Mouse (Mus musculus): Measurements from ENCODE around the gene Vti1a. TPM values are rescaled to one million over a fixed set of nuclear protein-coding genes. Genes with fewer than 3 reads are reported as not detected.

The Vti1a gene
- polyA plus RNA-seq, 1 experiment from 2014 or later = 27.4 TPM

DNA sequence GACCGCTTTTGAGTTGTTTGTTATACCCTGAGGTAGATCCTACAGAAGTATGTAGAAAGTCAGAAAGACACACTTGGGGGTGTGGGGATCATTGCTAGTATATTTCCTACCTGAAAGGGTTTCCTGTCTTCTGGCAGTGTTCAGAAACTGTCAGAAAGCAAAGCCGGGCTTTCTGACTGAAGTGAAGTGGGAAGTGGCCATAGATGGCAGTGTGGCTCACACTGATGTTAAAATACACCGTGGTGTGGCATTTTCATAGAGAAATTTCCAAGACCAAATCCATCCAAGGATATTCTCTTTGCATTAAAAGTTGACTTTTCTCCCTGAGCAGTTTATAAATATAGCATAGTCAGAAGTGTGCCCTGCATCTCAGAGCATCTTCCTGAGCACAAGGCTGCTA is 25.3 kb downstream of the Vti1a start:
- Histone ChIP-seq H3K27me3 (replicated peaks; ENCODE audit: control insufficient read depth, insufficient read depth, low read length) (no peaks in the 10 kb centered on the region), H3K27ac (ENCODE audit: low read length) (no peak overlapping the region), H3K36me3 (ENCODE audit: control insufficient read depth, insufficient read depth, low read length) (no peaks in the 10 kb centered on the region), H3K4me1 (ENCODE audit: control insufficient read depth, insufficient read depth, low read length) (no peaks in the 10 kb centered on the region), H3K4me2 (ENCODE audit: low read depth, low read length) (no peak overlapping the region), H3K4me3 (ENCODE audit: low read length) (no peak overlapping the region), H3K9ac (ENCODE audit: low read depth, low read length) (no peak overlapping the region), H3K9me3 (ENCODE audit: control insufficient read depth, low read length) (no peaks in the 10 kb centered on the region)
- ATAC-seq = no peak
- WGBS = 68% methylated on average over 3 of the region's 3 CpGs

- 87% methylated on average over 7 of the region's 7 CpGs for WGBS
- no peak overlapping the region for H3K4me2 ChIP-seq (ENCODE audit: low read depth, low read length)
- H3K9ac ChIP-seq (ENCODE audit: low read depth, low read length) = no peak overlapping the region
- no peak overlapping the region for H3K4me3 ChIP-seq (ENCODE audit: low read length)
- H3K27me3 ChIP-seq (replicated peaks; ENCODE audit: control insufficient read depth, insufficient read depth, low read length) = no peaks in the 10 kb centered on the region
- no peaks in the 10 kb centered on the region for H3K4me1 ChIP-seq (ENCODE audit: control insufficient read depth, insufficient read depth, low read length)
- no peaks in the 10 kb centered on the region for H3K9me3 ChIP-seq (ENCODE audit: control insufficient read depth, low read length)
- no peak for ATAC-seq
- no peak overlapping the region for H3K27ac ChIP-seq (ENCODE audit: low read length)
- H3K36me3 ChIP-seq (ENCODE audit: control insufficient read depth, insufficient read depth, low read length) = no peaks in the 10 kb centered on the region
Observed at GRCm38 (mm10) chr19:55342423-55342822, 26.3 kb downstream of the Vti1a start.

DNA sequence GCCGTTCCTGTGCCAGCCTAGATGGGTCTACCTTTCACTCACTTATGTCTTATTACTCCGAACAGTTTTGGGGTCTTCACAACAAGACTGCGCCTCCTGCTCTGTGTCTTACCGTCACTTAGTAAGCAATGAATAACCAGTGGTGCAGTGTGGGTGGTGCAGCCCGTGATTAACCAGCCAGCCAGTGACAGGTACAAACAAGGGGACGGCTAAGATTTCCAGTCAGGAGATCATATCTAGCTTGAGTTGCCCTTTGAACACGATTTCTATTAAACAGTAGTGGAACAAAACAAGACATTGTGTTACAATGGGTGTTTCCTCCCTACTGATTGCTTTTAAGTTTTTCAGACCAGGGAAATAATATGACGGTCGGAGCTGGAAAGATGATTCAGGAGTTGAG is 27.2 kb downstream of the Vti1a start:
- WGBS = 71% methylated on average over 9 of the region's 9 CpGs
- H3K27ac ChIP-seq (ENCODE audit: low read length) = no peak overlapping the region
- no peak overlapping the region for H3K4me2 ChIP-seq (ENCODE audit: low read depth, low read length)
- H3K9me3 ChIP-seq (ENCODE audit: control insufficient read depth, low read length) = no peaks in the 10 kb centered on the region
- H3K36me3 ChIP-seq (ENCODE audit: control insufficient read depth, insufficient read depth, low read length) = no peaks in the 10 kb centered on the region
- H3K4me3 ChIP-seq (ENCODE audit: low read length) = no peak overlapping the region
- H3K9ac ChIP-seq (ENCODE audit: low read depth, low read length) = no peak overlapping the region
- H3K4me1 ChIP-seq (ENCODE audit: control insufficient read depth, insufficient read depth, low read length) = no peaks in the 10 kb centered on the region
- H3K27me3 ChIP-seq (replicated peaks; ENCODE audit: control insufficient read depth, insufficient read depth, low read length) = no peaks in the 10 kb centered on the region
- peak; percentile 72 for ATAC-seq

- Histone ChIP-seq H3K9me3 (ENCODE audit: control insufficient read depth, low read length) (no peaks in the 10 kb centered on the region), H3K4me2 (ENCODE audit: low read depth, low read length) (no peak overlapping the region), H3K9ac (ENCODE audit: low read depth, low read length) (no peak overlapping the region), H3K4me3 (ENCODE audit: low read length) (no peak overlapping the region), H3K27ac (ENCODE audit: low read length) (no peak overlapping the region), H3K36me3 (ENCODE audit: control insufficient read depth, insufficient read depth, low read length) (no peaks in the 10 kb centered on the region), H3K27me3 (replicated peaks; ENCODE audit: control insufficient read depth, insufficient read depth, low read length) (no peaks in the 10 kb centered on the region), H3K4me1 (ENCODE audit: control insufficient read depth, insufficient read depth, low read length) (peaks cover 2% of the 10 kb centered on the region; the same call in 1 of the 2 replicates)
- 91% methylated on average over 3 of the region's 3 CpGs for WGBS
- no peak for ATAC-seq
Observed at GRCm38 (mm10) chr19:55348187-55348586, 32.1 kb downstream of the Vti1a start.

DNA sequence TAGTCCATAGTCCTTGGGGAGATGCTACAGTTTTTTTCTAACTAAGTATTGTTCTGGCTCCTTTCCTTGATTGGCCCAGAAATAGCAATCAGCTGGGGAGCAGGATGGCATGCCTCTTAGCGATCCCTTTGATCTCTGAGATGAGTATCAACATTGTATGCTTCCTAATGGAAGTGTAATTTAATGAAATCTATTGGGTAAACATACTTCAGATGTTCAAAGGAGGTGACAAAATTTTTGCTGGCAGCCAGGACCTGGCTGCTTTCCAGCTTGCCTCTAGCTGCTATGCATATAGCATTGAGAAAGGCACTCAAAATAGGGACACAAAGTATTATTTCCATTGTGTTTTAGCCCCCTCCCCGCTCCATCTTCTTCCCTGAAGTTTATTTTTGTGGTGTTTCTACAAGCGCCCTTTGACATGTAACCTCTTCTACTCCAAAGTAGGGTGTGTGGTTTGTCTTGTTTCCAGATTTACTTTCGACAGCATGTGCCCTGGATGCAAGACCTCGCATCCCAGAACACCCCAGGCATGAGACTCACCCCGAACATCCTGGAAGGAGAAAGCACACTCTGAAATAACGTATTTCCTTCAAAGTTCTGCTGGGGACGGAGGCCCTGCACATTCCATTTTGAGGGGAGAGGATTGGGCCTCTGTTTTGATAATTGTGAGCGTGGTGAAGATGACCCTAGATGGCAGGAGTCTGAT is 34.7 kb downstream of the Vti1a start:
- no peak overlapping the region for H3K27ac ChIP-seq (ENCODE audit: low read length)
- H3K9ac ChIP-seq (ENCODE audit: low read depth, low read length) = no peak overlapping the region
- ATAC-seq = no peak
- no peaks in the 10 kb centered on the region for H3K9me3 ChIP-seq (ENCODE audit: control insufficient read depth, low read length)
- no peaks in the 10 kb centered on the region for H3K27me3 ChIP-seq (replicated peaks; ENCODE audit: control insufficient read depth, insufficient read depth, low read length)
- 74% methylated on average over 9 of the region's 9 CpGs for WGBS
- H3K4me2 ChIP-seq (ENCODE audit: low read depth, low read length) = no peak overlapping the region
- H3K36me3 ChIP-seq (ENCODE audit: control insufficient read depth, insufficient read depth, low read length) = no peaks in the 10 kb centered on the region
- H3K4me3 ChIP-seq (ENCODE audit: low read length) = no peak overlapping the region
- H3K4me1 ChIP-seq (ENCODE audit: control insufficient read depth, insufficient read depth, low read length) = peaks cover 2% of the 10 kb centered on the region; the same call in 1 of the 2 replicates

DNA sequence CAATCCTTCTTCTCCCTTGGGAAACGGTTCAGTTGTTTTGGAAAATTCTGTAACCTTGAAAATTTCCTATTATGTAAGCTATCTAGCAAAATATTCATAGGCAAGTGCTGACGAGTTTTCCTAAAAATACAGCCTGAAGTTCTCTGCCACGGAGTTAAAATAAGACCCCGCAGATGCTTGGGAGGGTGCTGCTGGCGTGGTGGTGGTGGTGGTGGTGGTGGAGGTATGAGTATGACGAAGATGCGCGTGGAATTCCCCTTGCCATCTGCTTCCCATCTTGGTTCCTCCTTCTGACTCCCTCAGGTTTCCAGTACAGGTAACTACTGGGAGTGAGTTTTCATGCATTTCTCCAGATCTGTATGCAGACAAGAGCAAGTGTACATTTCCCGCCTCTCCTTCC is 46.5 kb downstream of the Vti1a start:
- Histone ChIP-seq H3K27ac (ENCODE audit: low read length) (no peak overlapping the region), H3K36me3 (ENCODE audit: control insufficient read depth, insufficient read depth, low read length) (no peaks in the 10 kb centered on the region), H3K9me3 (ENCODE audit: control insufficient read depth, low read length) (no peaks in the 10 kb centered on the region), H3K9ac (ENCODE audit: low read depth, low read length) (no peak overlapping the region), H3K4me2 (ENCODE audit: low read depth, low read length) (no peak overlapping the region), H3K4me3 (ENCODE audit: low read length) (no peak overlapping the region), H3K4me1 (ENCODE audit: control insufficient read depth, insufficient read depth, low read length) (peaks cover 4% of the 10 kb centered on the region), H3K27me3 (replicated peaks; ENCODE audit: control insufficient read depth, insufficient read depth, low read length) (no peaks in the 10 kb centered on the region)
- ATAC-seq = no peak
- 95% methylated on average over 9 of the region's 9 CpGs for WGBS

DNA sequence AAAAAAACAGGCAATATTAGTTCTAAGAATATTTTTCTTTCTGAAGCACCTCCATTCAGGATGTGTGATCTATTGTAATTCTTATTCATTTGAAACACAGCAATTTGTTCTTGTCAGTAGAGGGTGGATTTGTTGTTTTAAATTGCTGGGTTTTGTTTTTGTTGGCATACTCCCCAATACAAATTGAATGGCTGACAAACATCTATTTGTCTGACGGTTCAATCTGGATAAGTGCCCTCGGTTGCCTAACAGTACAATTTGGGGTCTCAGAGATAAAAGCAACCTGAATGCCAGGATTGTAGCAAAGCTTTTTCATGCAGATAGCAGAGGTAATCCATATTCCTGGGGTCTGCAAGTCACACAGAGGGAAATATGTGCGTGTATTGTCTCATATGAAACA is 53.6 kb downstream of the Vti1a start:
- no peaks in the 10 kb centered on the region for H3K9me3 ChIP-seq (ENCODE audit: control insufficient read depth, low read length)
- no peaks in the 10 kb centered on the region for H3K36me3 ChIP-seq (ENCODE audit: control insufficient read depth, insufficient read depth, low read length)
- H3K27me3 ChIP-seq (replicated peaks; ENCODE audit: control insufficient read depth, insufficient read depth, low read length) = no peaks in the 10 kb centered on the region
- no peak overlapping the region for H3K9ac ChIP-seq (ENCODE audit: low read depth, low read length)
- H3K4me2 ChIP-seq (ENCODE audit: low read depth, low read length) = no peak overlapping the region
- ATAC-seq = no peak
- H3K4me3 ChIP-seq (ENCODE audit: low read length) = no peak overlapping the region
- H3K4me1 ChIP-seq (ENCODE audit: control insufficient read depth, insufficient read depth, low read length) = no peaks in the 10 kb centered on the region
- 56% methylated on average over 3 of the region's 3 CpGs for WGBS
- H3K27ac ChIP-seq (ENCODE audit: low read length) = no peak overlapping the region

DNA sequence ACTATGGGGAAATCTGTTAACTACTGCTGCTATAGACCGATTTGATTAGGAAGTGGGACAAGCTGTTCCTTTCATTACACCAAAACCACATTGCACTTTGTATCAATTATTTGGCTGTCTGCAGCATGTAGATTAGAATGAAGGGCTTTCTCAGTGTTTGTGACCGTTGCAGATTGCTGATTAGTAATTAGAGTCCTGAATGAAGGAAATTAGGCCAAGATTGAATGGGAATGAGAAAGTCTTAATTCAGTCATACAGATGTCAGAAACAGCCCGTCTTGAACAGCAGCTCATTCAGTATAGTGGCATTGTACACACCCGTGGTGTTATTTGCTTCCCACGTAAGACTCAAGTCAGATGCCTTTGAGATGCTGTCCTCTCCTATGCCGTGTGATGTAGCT is 60.2 kb downstream of the Vti1a start:
- no peaks in the 10 kb centered on the region for H3K36me3 ChIP-seq (ENCODE audit: control insufficient read depth, insufficient read depth, low read length)
- WGBS = 83% methylated on average over 6 of the region's 6 CpGs
- H3K27ac ChIP-seq (ENCODE audit: low read length) = no peak overlapping the region
- H3K4me2 ChIP-seq (ENCODE audit: low read depth, low read length) = no peak overlapping the region
- no peaks in the 10 kb centered on the region for H3K27me3 ChIP-seq (replicated peaks; ENCODE audit: control insufficient read depth, insufficient read depth, low read length)
- no peaks in the 10 kb centered on the region for H3K4me1 ChIP-seq (ENCODE audit: control insufficient read depth, insufficient read depth, low read length)
- no peak overlapping the region for H3K9ac ChIP-seq (ENCODE audit: low read depth, low read length)
- ATAC-seq = no peak
- no peaks in the 10 kb centered on the region for H3K9me3 ChIP-seq (ENCODE audit: control insufficient read depth, low read length)
- H3K4me3 ChIP-seq (ENCODE audit: low read length) = no peak overlapping the region

DNA sequence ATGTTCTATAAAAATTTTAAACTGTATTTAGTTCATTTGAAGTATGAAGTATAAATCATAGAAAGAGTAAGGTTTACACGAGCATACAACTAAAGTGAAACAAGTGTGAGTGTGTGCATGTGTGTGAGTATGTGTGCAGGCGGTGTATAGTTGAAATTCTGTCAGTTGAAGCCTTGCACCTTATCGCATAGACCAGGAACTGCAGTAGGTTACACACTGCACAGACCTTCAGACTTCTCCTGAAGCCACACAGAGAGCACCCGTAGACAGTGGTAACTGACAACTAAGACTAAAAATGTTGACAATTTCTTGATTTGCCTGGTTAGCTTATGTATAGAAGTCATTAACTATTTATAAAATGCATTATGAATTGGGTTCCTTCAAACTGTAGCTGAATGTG is 61.4 kb downstream of the Vti1a start:
- Histone ChIP-seq H3K27ac (ENCODE audit: low read length) (no peak overlapping the region), H3K27me3 (replicated peaks; ENCODE audit: control insufficient read depth, insufficient read depth, low read length) (no peaks in the 10 kb centered on the region), H3K4me1 (ENCODE audit: control insufficient read depth, insufficient read depth, low read length) (no peaks in the 10 kb centered on the region), H3K4me3 (ENCODE audit: low read length) (no peak overlapping the region), H3K9me3 (ENCODE audit: control insufficient read depth, low read length) (no peaks in the 10 kb centered on the region), H3K9ac (ENCODE audit: low read depth, low read length) (no peak overlapping the region), H3K4me2 (ENCODE audit: low read depth, low read length) (no peak overlapping the region), H3K36me3 (ENCODE audit: control insufficient read depth, insufficient read depth, low read length) (no peaks in the 10 kb centered on the region)
- ATAC-seq = no peak
- 87% methylated on average over 4 of the region's 4 CpGs for WGBS

- WGBS = 50% methylated on average over 2 of the region's 2 CpGs
Observed at GRCm38 (mm10) chr19:55378884-55379283, 62.8 kb downstream of the Vti1a start.

More at GRCm38 (mm10) chr19:55378884-55379283, 62.8 kb downstream of the Vti1a start:
- Histone ChIP-seq H3K9me3 (ENCODE audit: control insufficient read depth, low read length) (no peaks in the 10 kb centered on the region), H3K36me3 (ENCODE audit: control insufficient read depth, insufficient read depth, low read length) (no peaks in the 10 kb centered on the region), H3K4me2 (ENCODE audit: low read depth, low read length) (no peak overlapping the region), H3K4me1 (ENCODE audit: control insufficient read depth, insufficient read depth, low read length) (no peaks in the 10 kb centered on the region), H3K9ac (ENCODE audit: low read depth, low read length) (no peak overlapping the region), H3K27me3 (replicated peaks; ENCODE audit: control insufficient read depth, insufficient read depth, low read length) (no peaks in the 10 kb centered on the region), H3K27ac (ENCODE audit: low read length) (no peak overlapping the region), H3K4me3 (ENCODE audit: low read length) (no peak overlapping the region)
- ATAC-seq = no peak
